Mouse (Mus musculus): ENCODE measurements around the gene Fras1.

DNA sequence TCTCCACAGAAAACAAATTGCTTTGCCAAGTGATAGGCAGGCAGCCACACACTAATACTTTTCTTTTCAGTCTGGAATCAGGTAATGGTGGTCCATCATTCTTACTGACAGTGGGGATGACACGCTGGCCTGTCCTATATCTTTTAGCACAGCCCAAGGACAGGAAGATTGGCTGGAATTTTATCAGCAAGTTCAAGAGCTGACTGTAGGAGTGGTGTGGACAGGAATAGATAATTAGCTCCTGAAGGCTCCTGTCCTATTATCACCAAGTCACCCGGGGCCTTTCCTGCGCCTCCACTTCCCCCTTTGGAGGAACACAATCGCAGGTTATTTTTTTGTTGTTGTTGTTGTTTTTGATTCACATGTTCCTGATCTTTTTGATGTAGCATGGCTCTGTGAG is 139.6 kb downstream of the Fras1 start:
- no peak for TF ChIP-seq CTCF (IDR thresholded peaks at IDR 0.05; ENCODE audit: low read depth)
- no peak for TF ChIP-seq EP300 (IDR thresholded peaks at IDR 0.05; ENCODE audit: low read depth)

Data from heart, postnatal 0 days (tissue).